Mouse (Mus musculus): ENCODE data around the gene Tjp3. TPM values are rescaled to one million over a fixed set of nuclear protein-coding genes. Genes with fewer than 3 reads are reported as not detected.

Gene Tjp3
- polyA plus RNA-seq, 1 experiment: 42.7 TPM

DNA sequence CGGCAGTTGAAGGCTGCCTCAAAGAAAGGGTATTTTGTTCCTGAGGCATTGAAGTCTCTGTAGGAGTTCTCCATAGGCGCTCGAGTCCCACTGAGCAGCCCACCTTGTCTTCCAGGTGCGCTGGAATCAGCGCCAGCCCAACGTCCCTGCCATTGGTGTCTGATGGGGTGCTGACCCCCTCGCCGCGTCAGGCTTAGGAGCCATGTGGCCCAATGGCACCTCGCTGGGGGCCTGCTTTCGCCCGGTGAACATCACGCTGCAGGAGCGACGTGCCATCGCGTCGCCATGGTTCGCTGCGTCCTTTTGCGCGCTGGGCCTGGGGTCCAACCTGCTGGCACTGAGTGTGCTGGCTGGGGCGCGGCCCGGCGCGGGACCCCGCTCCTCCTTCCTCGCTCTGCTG, 40.9 kb upstream of the Tjp3 start:
- Histone ChIP-seq H3K9me3 (replicated peaks; ENCODE audit: control insufficient read depth, insufficient read depth, low read length, poor library complexity, severe bottlenecking) (no peaks in the 10 kb centered on the region), H3K27ac (ENCODE audit: insufficient read depth, low read length) (no peak overlapping the region), H3K36me3 (ENCODE audit: control insufficient read depth, insufficient read depth, low read length, poor library complexity, severe bottlenecking) (no peaks in the 10 kb centered on the region), H3K27me3 (ENCODE audit: control insufficient read depth, insufficient read depth, low read length, poor library complexity, severe bottlenecking) (no peaks in the 10 kb centered on the region), H3K4me1 (ENCODE audit: control insufficient read depth, insufficient read depth, low read length) (no peaks in the 10 kb centered on the region), H3K4me3 (ENCODE audit: low read depth, low read length) (peak overlapping the region; percentile 44), H3K9ac (ENCODE audit: low read depth, poor library complexity, severe bottlenecking) (peak overlapping the region; percentile 10)
- TF ChIP-seq POLR2A (IDR thresholded peaks at IDR 0.05; ENCODE audit: insufficient read depth, low read length): no peak
- TF ChIP-seq EP300 (IDR thresholded peaks at IDR 0.05; ENCODE audit: insufficient read depth, low read depth, low read length): no peak
- TF ChIP-seq CTCF (IDR thresholded peaks at IDR 0.05; ENCODE audit: low read depth, low read length): no peak

- Histone ChIP-seq H3K9me3 (replicated peaks; ENCODE audit: control insufficient read depth, insufficient read depth, low read length, poor library complexity, severe bottlenecking) (no peaks in the 10 kb centered on the region), H3K36me3 (ENCODE audit: control insufficient read depth, insufficient read depth, low read length, poor library complexity, severe bottlenecking) (peaks cover 19% of the 10 kb centered on the region), H3K4me1 (ENCODE audit: control insufficient read depth, insufficient read depth, low read length) (no peaks in the 10 kb centered on the region), H3K4me3 (ENCODE audit: low read depth, low read length) (no peak overlapping the region), H3K27ac (ENCODE audit: insufficient read depth, low read length) (no peak overlapping the region), H3K27me3 (ENCODE audit: control insufficient read depth, insufficient read depth, low read length, poor library complexity, severe bottlenecking) (no peaks in the 10 kb centered on the region), H3K9ac (ENCODE audit: low read depth, poor library complexity, severe bottlenecking) (no peak overlapping the region)
- no peak for TF ChIP-seq EP300 (IDR thresholded peaks at IDR 0.05; ENCODE audit: insufficient read depth, low read depth, low read length)
- no peak for TF ChIP-seq CTCF (IDR thresholded peaks at IDR 0.05; ENCODE audit: low read depth, low read length)
- TF ChIP-seq POLR2A (IDR thresholded peaks at IDR 0.05; ENCODE audit: insufficient read depth, low read length): no peak
These were observed 38.6 kb upstream of the Tjp3 start for GRCm38 (mm10) chr10:81330007-81330406.

DNA sequence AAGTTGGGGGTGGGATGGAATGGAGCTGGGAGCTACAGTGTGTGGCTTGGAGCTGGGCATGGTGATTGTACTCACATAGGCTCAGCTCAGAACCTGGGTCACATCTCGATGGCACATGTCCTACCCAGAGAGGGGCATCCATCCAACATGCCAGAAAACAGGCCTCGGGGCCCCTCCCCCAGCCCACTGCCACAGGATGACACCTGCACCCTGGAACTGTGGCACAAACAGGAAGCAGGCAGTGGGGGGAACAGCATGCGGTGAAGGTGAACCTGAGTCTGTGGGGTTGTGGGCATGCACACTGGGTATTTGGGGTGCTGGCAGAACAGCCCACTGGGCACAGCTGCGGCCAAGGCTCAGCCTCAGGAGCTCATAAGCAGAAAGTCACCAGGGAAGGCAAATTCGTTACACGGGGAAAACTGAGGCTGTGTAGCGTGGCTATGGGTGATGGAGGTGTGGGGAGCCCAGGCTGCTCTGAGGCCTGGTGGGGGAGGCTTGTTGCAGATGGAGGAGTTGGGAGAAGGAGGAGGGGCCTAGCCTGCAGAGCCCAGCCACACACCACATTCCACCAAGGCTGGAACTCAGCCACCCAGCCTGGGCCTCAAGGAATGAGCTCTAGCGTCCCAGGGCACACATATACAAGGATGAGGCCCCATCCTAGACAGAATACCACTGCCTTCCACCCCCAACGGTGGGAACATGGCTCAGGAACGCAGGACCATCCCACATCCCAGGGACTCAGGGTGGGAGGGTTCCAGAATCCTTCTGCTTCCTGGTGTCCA, 38.0 kb upstream of the Tjp3 start:
- no peak overlapping the region for H3K9ac ChIP-seq (ENCODE audit: low read depth, poor library complexity, severe bottlenecking)
- no peaks in the 10 kb centered on the region for H3K27me3 ChIP-seq (ENCODE audit: control insufficient read depth, insufficient read depth, low read length, poor library complexity, severe bottlenecking)
- no peaks in the 10 kb centered on the region for H3K4me1 ChIP-seq (ENCODE audit: control insufficient read depth, insufficient read depth, low read length)
- no peak overlapping the region for H3K27ac ChIP-seq (ENCODE audit: insufficient read depth, low read length)
- no peak overlapping the region for H3K4me3 ChIP-seq (ENCODE audit: low read depth, low read length)
- no peaks in the 10 kb centered on the region for H3K9me3 ChIP-seq (replicated peaks; ENCODE audit: control insufficient read depth, insufficient read depth, low read length, poor library complexity, severe bottlenecking)
- H3K36me3 ChIP-seq (ENCODE audit: control insufficient read depth, insufficient read depth, low read length, poor library complexity, severe bottlenecking): peaks cover 23% of the 10 kb centered on the region
- TF ChIP-seq POLR2A (IDR thresholded peaks at IDR 0.05; ENCODE audit: insufficient read depth, low read length) (no peak), EP300 (IDR thresholded peaks at IDR 0.05; ENCODE audit: insufficient read depth, low read depth, low read length) (no peak), CTCF (IDR thresholded peaks at IDR 0.05; ENCODE audit: low read depth, low read length) (no peak)

- Histone ChIP-seq H3K9me3 (replicated peaks; ENCODE audit: control insufficient read depth, insufficient read depth, low read length, poor library complexity, severe bottlenecking) (no peaks in the 10 kb centered on the region), H3K9ac (ENCODE audit: low read depth, poor library complexity, severe bottlenecking) (no peak within 1 kb of the TSS), H3K4me1 (ENCODE audit: control insufficient read depth, insufficient read depth, low read length) (no peaks in the 10 kb centered on the region), H3K4me3 (ENCODE audit: low read depth, low read length) (no peak within 1 kb of the TSS), H3K27me3 (ENCODE audit: control insufficient read depth, insufficient read depth, low read length, poor library complexity, severe bottlenecking) (no peaks in the 10 kb centered on the region), H3K27ac (ENCODE audit: insufficient read depth, low read length) (no peak within 1 kb of the TSS), H3K36me3 (ENCODE audit: control insufficient read depth, insufficient read depth, low read length, poor library complexity, severe bottlenecking) (peaks cover 28% of the 10 kb centered on the region)
- TF ChIP-seq EP300 (IDR thresholded peaks at IDR 0.05; ENCODE audit: insufficient read depth, low read depth, low read length) (0 out of 2 replicates have a peak, but pooled peaks have one; percentile 5), POLR2A (IDR thresholded peaks at IDR 0.05; ENCODE audit: insufficient read depth, low read length) (no peak), CTCF (IDR thresholded peaks at IDR 0.05; ENCODE audit: low read depth, low read length) (no peak)
These were observed 37.0 kb upstream of the Tjp3 start, which contains the start of gene Tbxa2r for GRCm38 (mm10) chr10:81328386-81328785. Tbxa2r (plus strand) TSS chr10:81328731.

DNA sequence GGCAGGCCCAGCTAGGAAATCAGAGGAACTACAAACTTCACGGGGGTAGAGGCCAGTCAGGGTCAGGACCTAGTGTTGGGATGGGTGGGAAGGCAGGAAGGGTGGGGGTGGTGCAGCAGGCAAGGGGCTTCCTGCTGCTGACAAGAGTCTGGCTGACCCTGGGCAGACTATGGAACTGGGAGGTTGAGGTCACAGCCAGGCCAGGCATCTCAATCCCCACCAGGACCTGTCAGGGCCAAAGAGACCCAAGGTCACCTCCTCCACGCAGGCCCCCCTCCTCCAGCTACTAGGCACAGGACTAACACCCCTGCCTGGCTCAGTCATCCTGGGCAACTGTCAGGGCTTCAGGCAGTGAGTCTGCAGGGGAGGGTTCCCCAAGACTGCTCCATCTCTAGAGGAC, 36.6 kb upstream of the Tjp3 start:
- Histone ChIP-seq H3K9me3 (replicated peaks; ENCODE audit: control insufficient read depth, insufficient read depth, low read length, poor library complexity, severe bottlenecking) (no peaks in the 10 kb centered on the region), H3K4me3 (ENCODE audit: low read depth, low read length) (no peak overlapping the region), H3K4me1 (ENCODE audit: control insufficient read depth, insufficient read depth, low read length) (no peaks in the 10 kb centered on the region), H3K36me3 (ENCODE audit: control insufficient read depth, insufficient read depth, low read length, poor library complexity, severe bottlenecking) (peaks cover 31% of the 10 kb centered on the region), H3K27me3 (ENCODE audit: control insufficient read depth, insufficient read depth, low read length, poor library complexity, severe bottlenecking) (no peaks in the 10 kb centered on the region), H3K27ac (ENCODE audit: insufficient read depth, low read length) (no peak overlapping the region), H3K9ac (ENCODE audit: low read depth, poor library complexity, severe bottlenecking) (no peak overlapping the region)
- TF ChIP-seq EP300 (IDR thresholded peaks at IDR 0.05; ENCODE audit: insufficient read depth, low read depth, low read length): no peak
- TF ChIP-seq CTCF (IDR thresholded peaks at IDR 0.05; ENCODE audit: low read depth, low read length): no peak
- TF ChIP-seq POLR2A (IDR thresholded peaks at IDR 0.05; ENCODE audit: insufficient read depth, low read length): no peak

- no peaks in the 10 kb centered on the region for H3K9me3 ChIP-seq (replicated peaks; ENCODE audit: control insufficient read depth, insufficient read depth, low read length, poor library complexity, severe bottlenecking)
- H3K9ac ChIP-seq (ENCODE audit: low read depth, poor library complexity, severe bottlenecking): no peak overlapping the region
- no peaks in the 10 kb centered on the region for H3K4me1 ChIP-seq (ENCODE audit: control insufficient read depth, insufficient read depth, low read length)
- no peak overlapping the region for H3K27ac ChIP-seq (ENCODE audit: insufficient read depth, low read length)
- H3K4me3 ChIP-seq (ENCODE audit: low read depth, low read length): no peak overlapping the region
- H3K27me3 ChIP-seq (ENCODE audit: control insufficient read depth, insufficient read depth, low read length, poor library complexity, severe bottlenecking): no peaks in the 10 kb centered on the region
- peaks cover 36% of the 10 kb centered on the region for H3K36me3 ChIP-seq (ENCODE audit: control insufficient read depth, insufficient read depth, low read length, poor library complexity, severe bottlenecking)
- TF ChIP-seq CTCF (IDR thresholded peaks at IDR 0.05; ENCODE audit: low read depth, low read length) (no peak), EP300 (IDR thresholded peaks at IDR 0.05; ENCODE audit: insufficient read depth, low read depth, low read length) (no peak), POLR2A (IDR thresholded peaks at IDR 0.05; ENCODE audit: insufficient read depth, low read length) (no peak)
These were observed 35.5 kb upstream of the Tjp3 start for GRCm38 (mm10) chr10:81326858-81327257.

Measured in ES-Bruce4 (cell line).